Mouse (Mus musculus): ENCODE results near the gene Aste1.

The Aste1 gene

GRCm38 (mm10) chr9:105395218-105395627, at the start of gene Aste1, which contains the start of gene Nek11:
Gene Aste1 (plus strand): TSS chr9:105395392.
Gene Nek11 (minus strand): TSS chr9:105395524.
- DNase-seq (ENCODE audit: low spot score in 2 of 2) = peak; percentile 95 to 96

GRCm38 (mm10) chr9:105348242-105349031, 46.8 kb upstream of the Aste1 start:
- DNase-seq (ENCODE audit: low spot score in 2 of 2) = no peak

- no peak for DNase-seq (ENCODE audit: low spot score in 2 of 2)
Measured at GRCm38 (mm10) chr9:105349034-105349433, 46.2 kb upstream of the Aste1 start.

- no peak for DNase-seq (ENCODE audit: low spot score in 2 of 2)
Measured at GRCm38 (mm10) chr9:105362181-105362580, 33.0 kb upstream of the Aste1 start.

- no peak for DNase-seq (ENCODE audit: low spot score in 2 of 2)
Measured at GRCm38 (mm10) chr9:105363520-105364231, 31.5 kb upstream of the Aste1 start.

GRCm38 (mm10) chr9:105366199-105366598, 29.0 kb upstream of the Aste1 start:
- no peak for DNase-seq (ENCODE audit: low spot score in 2 of 2)

- DNase-seq (ENCODE audit: low spot score in 2 of 2) = no peak
Measured at GRCm38 (mm10) chr9:105368605-105369004, 26.6 kb upstream of the Aste1 start.

GRCm38 (mm10) chr9:105374361-105374760, 20.8 kb upstream of the Aste1 start:
- DNase-seq (ENCODE audit: low spot score in 2 of 2) = no peak

- no peak for DNase-seq (ENCODE audit: low spot score in 2 of 2)
Measured at GRCm38 (mm10) chr9:105376411-105376810, 18.8 kb upstream of the Aste1 start.

GRCm38 (mm10) chr9:105376954-105377530, 18.1 kb upstream of the Aste1 start:
- DNase-seq (ENCODE audit: low spot score in 2 of 2) = peak; percentile 26 to 33

GRCm38 (mm10) chr9:105377622-105378021, 17.6 kb upstream of the Aste1 start:
- no peak for DNase-seq (ENCODE audit: low spot score in 2 of 2)

- DNase-seq (ENCODE audit: low spot score in 2 of 2) = no peak
Measured at GRCm38 (mm10) chr9:105379533-105380145, 15.6 kb upstream of the Aste1 start.

- DNase-seq (ENCODE audit: low spot score in 2 of 2) = no peak
Measured at GRCm38 (mm10) chr9:105387403-105387802, 7.8 kb upstream of the Aste1 start.

GRCm38 (mm10) chr9:105389289-105389688, 5.9 kb upstream of the Aste1 start:
- DNase-seq (ENCODE audit: low spot score in 2 of 2) = peak; percentile 87 to 93

GRCm38 (mm10) chr9:105390616-105391015, 4.6 kb upstream of the Aste1 start:
- DNase-seq (ENCODE audit: low spot score in 2 of 2) = no peak

GRCm38 (mm10) chr9:105394720-105395119, 472 bp upstream of the Aste1 start:
- DNase-seq (ENCODE audit: low spot score in 2 of 2) = no peak

- DNase-seq (ENCODE audit: low spot score in 2 of 2) = no peak
Measured at GRCm38 (mm10) chr9:105408549-105408948, 13.4 kb downstream of the Aste1 start.

GRCm38 (mm10) chr9:105459032-105459431, 63.8 kb downstream of the Aste1 start:
- DNase-seq (ENCODE audit: low spot score in 2 of 2) = no peak

- no peak for DNase-seq (ENCODE audit: low spot score in 2 of 2)
Measured at GRCm38 (mm10) chr9:105461496-105461895, 66.3 kb downstream of the Aste1 start.

Measured in right cerebral cortex, adult 2 months (tissue).